Mouse (Mus musculus) embryonic fibroblast, embryonic 13.5 days (primary cell): ENCODE results near the gene Pla1a. TPM values are rescaled to one million over a fixed set of nuclear protein-coding genes. Genes with fewer than 3 reads are reported as not detected.

Experiments used
- H3K27ac ChIP-seq: 2 replicates; pipeline ENCODE4 v1.5.1; 2012; ENCODE audit warnings: low read length, control low read depth, inconsistent platforms; ENCODE audit not compliant: insufficient read depth
- H3K4me1 ChIP-seq: 2 replicates; pipeline ENCODE4 v1.6.1; 2011; ENCODE audit warnings: low read length; ENCODE audit not compliant: control insufficient read depth, insufficient read depth
- H3K4me3 ChIP-seq: 2 replicates; pipeline ENCODE4 v1.5.1; 2011; ENCODE audit warnings: mild to moderate bottlenecking, control low read depth, low read length; ENCODE audit not compliant: insufficient read depth
- CTCF ChIP-seq: IDR thresholded peaks from 2 replicates; pipeline ENCODE4 v1.5.1; 2011; ENCODE audit warnings: mild to moderate bottlenecking, control low read depth, low read length, moderate library complexity, borderline replicate concordance; ENCODE audit not compliant: insufficient read depth
- POLR2A ChIP-seq: IDR thresholded peaks from 2 replicates; pipeline ENCODE4 v1.6.1; 2011; ENCODE audit warnings: low read depth, mild to moderate bottlenecking, control low read depth, low read length, moderate library complexity
- polyA plus RNA-seq: library from polyadenylated mRNA; stranded (reverse); fragments of >200 nt; gene quantifications from 2 replicates; pipeline ENCODE4 v1.2.4, GENCODE M21; 2011; ENCODE audit warnings: low read depth; ENCODE audit not compliant: missing spikeins, insufficient read length

Pla1a gene
- polyA plus RNA-seq, 1 experiment, result 1.2 TPM

DNA sequence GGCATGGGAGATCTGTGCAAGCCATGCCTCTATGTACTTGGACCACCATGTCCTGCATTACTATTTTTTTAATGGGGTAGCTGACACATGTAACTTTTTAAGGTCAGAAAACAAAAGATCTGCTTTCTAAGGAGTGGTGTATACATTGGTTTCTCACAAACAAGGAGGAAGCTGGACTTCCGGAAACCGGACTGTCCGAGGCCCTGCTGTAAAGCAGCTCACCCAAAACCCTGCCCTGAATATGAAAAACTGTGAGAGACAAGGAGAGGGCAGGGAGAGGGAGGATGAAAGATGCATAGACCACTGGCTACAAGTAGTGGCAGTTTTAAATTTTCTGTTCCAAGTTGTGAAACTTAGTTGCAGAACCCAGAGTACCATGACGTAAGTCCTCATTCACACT is 27.0 kb upstream of the Pla1a start:
- no peak overlapping the region for H3K27ac ChIP-seq
- H3K4me1 ChIP-seq, result no peaks in the 10 kb centered on the region; the same call in 1 of the 2 replicates
- TF ChIP-seq POLR2A, result no peak
- no peak for TF ChIP-seq CTCF
- peak overlapping the region; percentile 41 for H3K4me3 ChIP-seq

DNA sequence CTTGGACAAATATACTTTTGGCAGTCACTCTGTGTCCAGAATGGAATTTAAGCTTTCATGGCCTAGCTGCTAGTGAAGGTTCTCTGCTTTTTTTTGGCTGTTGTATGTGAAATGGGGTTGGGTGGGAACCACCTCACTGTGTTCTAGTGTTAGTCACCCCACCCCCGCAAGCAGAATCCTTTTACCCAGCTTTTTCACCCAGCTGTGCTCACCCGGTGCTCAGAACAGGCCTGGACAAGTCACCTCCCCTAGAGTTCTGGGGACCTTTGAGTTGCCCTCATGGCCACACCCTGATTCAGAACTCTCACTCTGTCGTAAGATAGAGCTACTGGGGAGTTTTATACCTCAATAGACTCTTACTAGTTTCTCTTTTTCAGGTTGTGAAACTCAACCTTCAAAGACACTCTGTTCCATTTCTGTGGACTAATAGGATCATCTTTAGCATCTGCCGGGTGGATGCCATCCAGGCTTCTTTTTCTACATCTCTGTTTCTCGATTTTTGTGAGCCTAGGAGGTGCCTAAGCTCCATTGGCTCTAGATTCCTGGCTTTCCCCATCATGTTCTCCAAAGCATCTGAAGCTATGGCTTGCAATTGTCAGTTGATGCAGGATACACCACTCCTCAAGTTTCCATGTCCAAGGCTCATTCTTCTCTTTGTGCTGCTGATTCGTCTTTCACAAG is 25.8 kb upstream of the Pla1a start:
- Histone ChIP-seq H3K4me1 (no peaks in the 10 kb centered on the region; the same call in 1 of the 2 replicates), H3K4me3 (peak overlapping the region; percentile 41), H3K27ac (peak overlapping the region; percentile 96)
- TF ChIP-seq CTCF, result no peak
- TF ChIP-seq POLR2A, result no peak; the same call in 1 of the 2 replicates

GRCm38 (mm10) chr16:38456812-38457567 is 24.0 kb upstream of the Pla1a start:
- no peak for TF ChIP-seq POLR2A
- no peak for TF ChIP-seq CTCF
- H3K4me1 ChIP-seq, result no peaks in the 10 kb centered on the region; the same call in 1 of the 2 replicates
- H3K4me3 ChIP-seq, result no peak overlapping the region
- no peak overlapping the region for H3K27ac ChIP-seq

DNA sequence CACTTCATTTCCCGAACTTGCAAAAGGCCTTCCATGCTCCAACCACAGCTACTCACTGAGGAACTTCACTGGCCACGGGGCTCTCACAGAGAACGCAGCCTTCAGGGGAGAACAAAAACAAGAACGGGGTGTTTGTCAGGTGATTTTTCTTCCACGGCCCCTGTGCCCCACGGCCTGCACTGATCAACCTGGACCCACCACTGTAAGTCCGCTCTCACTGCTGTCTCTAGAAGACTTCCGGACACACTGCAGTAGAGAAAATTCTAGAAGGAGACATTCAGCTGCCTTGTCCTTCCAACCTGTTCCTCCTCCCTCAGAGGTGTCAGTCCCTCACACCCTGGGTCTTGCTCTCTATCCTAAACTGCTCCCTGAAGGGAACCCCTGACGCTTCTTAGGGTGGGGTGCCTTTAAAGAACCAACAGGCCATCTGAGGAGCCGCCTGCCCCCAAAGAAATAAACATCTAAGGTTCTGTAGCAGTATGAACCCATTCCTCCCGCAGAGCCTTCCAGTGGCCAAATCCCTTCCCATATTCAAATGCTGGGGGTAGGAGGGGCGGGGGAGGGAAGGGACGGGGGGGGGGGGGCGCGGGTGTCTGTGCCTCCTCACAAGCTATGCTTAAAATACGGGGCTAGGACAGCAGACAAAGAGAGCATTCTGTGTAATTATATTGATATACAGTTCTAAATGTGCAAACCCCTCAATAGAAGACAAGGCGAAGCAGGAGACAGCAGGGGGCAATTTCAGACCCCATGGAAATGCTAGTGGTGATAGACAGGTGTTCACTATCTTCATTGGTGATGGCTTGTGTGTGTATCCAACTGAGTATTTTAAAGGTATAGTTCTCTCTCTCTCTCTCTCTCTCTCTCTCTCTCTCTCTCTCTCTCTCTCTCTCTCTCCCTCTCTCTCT is 22.8 kb upstream of the Pla1a start, which contains the start of gene Cd80:
TSS of gene Cd80 (plus strand) at position 51 of the 908 bp plus-strand sequence.
- H3K27ac ChIP-seq, result no peak within 1 kb of the TSS
- H3K4me3 ChIP-seq, result no peak within 1 kb of the TSS
- TF ChIP-seq CTCF, result no peak
- no peak for TF ChIP-seq POLR2A
- H3K4me1 ChIP-seq, result no peaks in the 10 kb centered on the region; the same call in 1 of the 2 replicates

DNA sequence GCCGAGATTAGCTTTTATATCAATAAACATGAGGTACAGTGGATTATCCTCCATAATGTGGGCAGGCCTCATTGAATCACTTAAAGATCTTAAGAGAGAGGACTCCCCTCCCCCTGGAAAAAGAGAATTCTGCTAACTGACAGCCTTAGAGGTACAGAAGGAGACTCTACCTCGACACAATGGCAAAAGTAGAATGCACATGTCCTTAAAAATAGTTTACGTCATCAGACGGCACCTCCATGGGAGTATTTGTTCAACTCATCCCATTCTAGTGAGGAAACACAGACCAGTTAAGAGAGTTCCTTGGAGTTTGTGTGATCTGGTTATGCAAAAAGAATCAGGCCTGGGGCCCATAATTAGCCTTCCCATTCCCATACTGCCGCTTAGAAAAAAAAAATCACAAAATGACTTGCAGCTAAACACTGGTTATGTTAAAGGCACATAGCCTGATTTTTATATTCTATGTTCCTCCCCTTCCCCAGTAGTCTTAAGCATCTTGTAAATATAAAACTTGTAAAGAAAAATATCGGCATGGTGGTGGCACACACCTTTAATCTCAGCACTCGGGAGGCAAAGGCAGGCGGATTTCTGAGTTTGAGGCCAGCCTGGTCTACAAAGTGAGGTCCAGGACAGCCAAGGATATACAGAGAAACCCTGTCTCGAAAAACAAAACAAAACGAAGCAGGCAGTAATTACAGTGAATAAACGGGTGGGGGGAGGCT is 21.7 kb upstream of the Pla1a start:
- H3K4me1 ChIP-seq, result no peaks in the 10 kb centered on the region; the same call in 1 of the 2 replicates
- H3K27ac ChIP-seq, result no peak overlapping the region
- TF ChIP-seq POLR2A (no peak), CTCF (no peak)
- no peak overlapping the region for H3K4me3 ChIP-seq

DNA sequence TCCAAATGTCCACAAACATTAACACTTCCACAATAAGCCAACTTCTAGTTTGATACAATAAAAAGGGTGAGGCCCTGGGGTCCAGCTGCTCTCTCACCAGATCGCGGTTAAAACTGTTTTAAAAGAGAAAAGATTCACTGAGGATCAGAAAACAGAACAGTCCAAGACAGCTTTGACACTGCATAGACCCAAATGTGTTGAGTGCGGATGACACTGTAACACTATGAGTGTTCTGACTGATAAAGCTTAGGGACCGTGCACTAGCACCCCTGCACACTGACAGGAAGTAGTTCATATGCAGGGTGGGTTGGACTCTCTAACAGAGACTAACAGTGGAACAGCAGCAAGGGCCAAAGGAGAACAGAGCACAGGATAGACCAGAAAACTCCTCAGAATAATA is 21.0 kb upstream of the Pla1a start:
- H3K4me3 ChIP-seq, result no peak overlapping the region
- TF ChIP-seq POLR2A (no peak), CTCF (no peak)
- no peaks in the 10 kb centered on the region; the same call in 1 of the 2 replicates for H3K4me1 ChIP-seq

DNA sequence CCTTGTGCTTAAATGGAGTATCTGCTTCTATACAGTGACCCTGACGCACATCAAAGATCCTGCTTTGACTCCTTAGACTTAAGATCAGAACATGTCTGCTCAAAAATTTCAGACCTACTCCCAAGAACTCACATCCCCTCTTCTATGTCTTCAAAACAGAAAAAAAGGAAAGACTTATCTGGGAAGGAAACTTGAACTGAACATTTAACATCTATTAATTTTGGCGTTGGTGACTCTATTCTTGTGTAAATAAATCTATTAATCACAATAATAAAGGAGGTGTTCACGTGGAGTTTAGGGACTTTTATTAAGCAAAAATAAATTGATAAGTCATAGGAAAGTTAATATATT is 20.2 kb upstream of the Pla1a start:
- H3K4me3 ChIP-seq, result peak overlapping the region; percentile 63
- peak overlapping the region; percentile 82 for H3K27ac ChIP-seq
- no peak; the same call in 1 of the 2 replicates for TF ChIP-seq POLR2A
- TF ChIP-seq CTCF, result no peak
- H3K4me1 ChIP-seq, result no peaks in the 10 kb centered on the region

More for the DNA sequence above, 21.0 kb upstream of the Pla1a start:
- no peak overlapping the region for H3K27ac ChIP-seq

- TF ChIP-seq CTCF (no peak), POLR2A (peak; percentile 95)
- peak within 1 kb of the TSS; percentile 82 for H3K27ac ChIP-seq
- H3K4me1 ChIP-seq, result no peaks in the 10 kb centered on the region
Measured at GRCm38 (mm10) chr16:38452442-38453202, 19.7 kb upstream of the Pla1a start, which contains the start of gene Adprh. TSS of gene Adprh (minus strand) at chr16:38452703.

More at GRCm38 (mm10) chr16:38452442-38453202, 19.7 kb upstream of the Pla1a start, which contains the start of gene Adprh:
- H3K4me3 ChIP-seq, result peak within 1 kb of the TSS; percentile 72
